ENCODE assay signal across 8 mouse cellular contexts in genomic region chr19:60553501-60553900, GRCm38 (mm10). TPM values are rescaled to one million over a fixed set of nuclear protein-coding genes. Genes with fewer than 3 reads are reported as not detected.
DNase-seq lines count a peak whose midpoint lies in the region; ATAC-seq and TF ChIP-seq lines count a peak whose summit lies in the region.

No protein-coding gene starts in this region.

- DNase-seq in cerebellum, adult 11 months, result peak; percentile 29
- DNase-seq in testis, postnatal 10 days (ENCODE audit: low spot score), result peak; percentile 77
- DNase-seq in testis, postnatal 14 days (ENCODE audit: low spot score), result no peak
- DNase-seq in hindbrain, postnatal 0 days (ENCODE audit: low spot score), result peak; percentile 81
- DNase-seq in limb, embryonic 10.5 days (ENCODE audit: low spot score), result peak; percentile 59
- DNase-seq in retina, postnatal 7 days (ENCODE audit: low read depth, low spot score), result peak; percentile 39

- H3K9me3 ChIP-seq in hindbrain, postnatal 0 days (ENCODE audit: low read length), result no peaks in the 10 kb centered on the region
- no peaks in the 10 kb centered on the region for H3K9me3 ChIP-seq in limb, embryonic 10.5 days (replicated peaks)

- no peaks in the 10 kb centered on the region for H3K27me3 ChIP-seq in hindbrain, postnatal 0 days (ENCODE audit: insufficient read depth, low read length)
- H3K27me3 ChIP-seq in limb, embryonic 10.5 days (ENCODE audit: low read depth, poor library complexity, severe bottlenecking), result no peaks in the 10 kb centered on the region

- peak; percentile 81 for TF ChIP-seq CTCF in hindbrain, postnatal 0 days (IDR thresholded peaks at IDR 0.05; ENCODE audit: low read depth)

- peaks cover 6% of the 10 kb centered on the region; the same call in 1 of the 2 replicates for H3K36me3 ChIP-seq in hindbrain, postnatal 0 days (ENCODE audit: insufficient read depth, low read length)
- H3K36me3 ChIP-seq in limb, embryonic 10.5 days, result peaks cover 50% of the 10 kb centered on the region

- no peaks in the 10 kb centered on the region for H3K4me1 ChIP-seq in hindbrain, postnatal 0 days (ENCODE audit: insufficient read depth, low read length)
- no peaks in the 10 kb centered on the region for H3K4me1 ChIP-seq in limb, embryonic 10.5 days

- no peak overlapping the region for H3K4me3 ChIP-seq in hindbrain, postnatal 0 days (ENCODE audit: low read length)
- H3K4me3 ChIP-seq in limb, embryonic 10.5 days, result no peak overlapping the region

- no peak for ATAC-seq in cerebellum, adult (ENCODE audit: insufficient number of reproducible peaks, low FRiP score, low TSS enrichment)
- ATAC-seq in common myeloid progenitor, adult 5-6 weeks (replicated peaks; ENCODE audit: low read depth, poor library complexity, severe bottlenecking), result peak; percentile 83
- no peak for ATAC-seq in hindbrain, postnatal 0 days

- H3K27ac ChIP-seq in hindbrain, postnatal 0 days, result no peak overlapping the region
- no peak overlapping the region for H3K27ac ChIP-seq in limb, embryonic 10.5 days

- no peak overlapping the region for H3K9ac ChIP-seq in hindbrain, postnatal 0 days (replicated peaks; ENCODE audit: low read length)

- H3K4me2 ChIP-seq in hindbrain, postnatal 0 days (ENCODE audit: low read depth, low read length), result no peak overlapping the region

RNA-seq across cellular contexts. Expression of gene Cacul1, which starts 27.3 kb away (rescaled TPM):
- total RNA-seq in common myeloid progenitor, adult 5-6 weeks (2017), result 37.3 and 42.7 TPM in 2 replicates
- total RNA-seq in hindbrain, postnatal 0 days (2014; rRNA removed), result 46.0 and 48.8 TPM in 2 replicates
- 14.8 and 14.9 TPM in 2 replicates for polyA plus RNA-seq in hindbrain, postnatal 0 days (2015; fragmentation: Nextera tagmentation; extraction: Ambion mirVana)
- 32.2 and 35.5 TPM in 2 replicates for polyA plus RNA-seq in limb, embryonic 10.5 days (2016; fragmentation: Nextera tagmentation; extraction: Ambion mirVana)
